In genomic region chr1:138299576-138299975, GRCm38 (mm10) we compare ENCODE assay signal across 13 mouse cellular contexts. TPM values are rescaled to one million over a fixed set of nuclear protein-coding genes. Genes with fewer than 3 reads are reported as not detected.
DNase-seq lines count a peak whose midpoint lies in the region; ATAC-seq and TF ChIP-seq lines count a peak whose summit lies in the region.
"Had no signal": no experiment of that assay in that cellular context is flagged by ENCODE, and none has a peak within 500 bp of the region (broad histone marks: within the 10 kb centered on the region; RNA-seq: fewer than 3 reads in every experiment).

No protein-coding gene starts in this region.

- no peak for ATAC-seq in liver, embryonic 11.5 days (replicated peaks; ENCODE audit: low FRiP score)

- peak; percentile 7 for DNase-seq in liver
- DNase-seq in liver, embryonic 11.5 days (ENCODE audit: low spot score): no peak
- DNase-seq in T-cell, adult 2 months (ENCODE audit: low spot score): peak; percentile 86
- no peak for DNase-seq in limb, embryonic 10.5 days (ENCODE audit: low spot score)
- peak; percentile 83 for DNase-seq in thymus, adult 2 months
- no peak for DNase-seq in urinary bladder, postnatal 10 days (ENCODE audit: low spot score)
- DNase-seq in c-Kit-positive CD71-positive TER-119-positive erythroid progenitor cells, embryonic 14.5 days (ENCODE audit: low spot score): no peak
- DNase-seq in lung, postnatal 25 days (ENCODE audit: low spot score): no peak
- DNase-seq: cerebellum, adult 11 months had no signal

- no peak for TF ChIP-seq CTCF in thymus, adult 2 months (IDR thresholded peaks at IDR 0.05; ENCODE audit: borderline replicate concordance, control insufficient read depth, extremely low read depth, insufficient read depth, low read length, poor library complexity)

- no peaks in the 10 kb centered on the region for H3K9me3 ChIP-seq in liver, embryonic 11.5 days (ENCODE audit: control insufficient read depth, low read length)
- no peaks in the 10 kb centered on the region for H3K9me3 ChIP-seq in limb, embryonic 10.5 days (replicated peaks)
- H3K9me3 ChIP-seq: embryonic facial prominence, embryonic 10.5 days; forebrain, embryonic 10.5 days; hindbrain, embryonic 12.5 days had no signal

- H3K9ac ChIP-seq in liver, embryonic 11.5 days (ENCODE audit: low read depth, low read length): no peak overlapping the region
- H3K9ac ChIP-seq: hindbrain, embryonic 12.5 days had no signal

- no peak overlapping the region for H3K4me3 ChIP-seq in liver, embryonic 11.5 days (ENCODE audit: low read depth, low read length)
- H3K4me3 ChIP-seq in limb, embryonic 10.5 days: no peak overlapping the region
- no peak overlapping the region for H3K4me3 ChIP-seq in thymus, adult 2 months (ENCODE audit: control insufficient read depth, insufficient read depth, low read length)
- H3K4me3 ChIP-seq: embryonic facial prominence, embryonic 10.5 days; forebrain, embryonic 10.5 days; hindbrain, embryonic 12.5 days; myocyte had no signal

- no peak overlapping the region for H3K27ac ChIP-seq in liver, embryonic 11.5 days (ENCODE audit: low read depth, low read length)
- H3K27ac ChIP-seq in limb, embryonic 10.5 days: 0 out of 2 replicates have a peak overlapping the region, but pooled peaks have one; percentile 15
- peak overlapping the region; percentile 59; the same call in 1 of the 2 replicates for H3K27ac ChIP-seq in thymus, adult 2 months (ENCODE audit: control insufficient read depth, insufficient read depth, low read length)
- H3K27ac ChIP-seq: embryonic facial prominence, embryonic 10.5 days; forebrain, embryonic 10.5 days; hindbrain, embryonic 12.5 days had no signal

- H3K36me3 ChIP-seq in liver, embryonic 11.5 days (ENCODE audit: control insufficient read depth, insufficient read depth, low read length): no peaks in the 10 kb centered on the region
- no peaks in the 10 kb centered on the region for H3K36me3 ChIP-seq in limb, embryonic 10.5 days
- no peaks in the 10 kb centered on the region for H3K36me3 ChIP-seq in thymus, adult 2 months (ENCODE audit: control insufficient read depth, insufficient read depth, low read length)
- H3K36me3 ChIP-seq: embryonic facial prominence, embryonic 10.5 days; forebrain, embryonic 10.5 days; hindbrain, embryonic 12.5 days had no signal

- H3K4me2 ChIP-seq in liver, embryonic 11.5 days: no peak overlapping the region
- H3K4me2 ChIP-seq: hindbrain, embryonic 12.5 days had no signal

- H3K4me1 ChIP-seq in liver, embryonic 11.5 days (replicated peaks; ENCODE audit: control insufficient read depth, insufficient read depth, low read length): no peaks in the 10 kb centered on the region
- H3K4me1 ChIP-seq in limb, embryonic 10.5 days: peaks cover 8% of the 10 kb centered on the region; the same call in 1 of the 2 replicates
- peaks cover 19% of the 10 kb centered on the region for H3K4me1 ChIP-seq in thymus, adult 2 months (replicated peaks; ENCODE audit: control insufficient read depth, insufficient read depth, low read length)
- H3K4me1 ChIP-seq: forebrain, embryonic 10.5 days; hindbrain, embryonic 12.5 days had no signal

- 37% methylated on average over 4 of the region's 4 CpGs for WGBS in liver, embryonic 11.5 days
- 60% methylated on average over 4 of the region's 4 CpGs for WGBS in limb, embryonic 10.5 days
- 7% methylated on average over 4 of the region's 4 CpGs for WGBS in thymus, adult 2 months

- no peak for TF ChIP-seq POLR2A in thymus, adult 2 months (IDR thresholded peaks at IDR 0.05; ENCODE audit: control insufficient read depth, extremely low read depth, insufficient read depth, low read length, poor library complexity)

- no peaks in the 10 kb centered on the region for H3K27me3 ChIP-seq in liver, embryonic 11.5 days (replicated peaks; ENCODE audit: control insufficient read depth, insufficient read depth, low read length)
- H3K27me3 ChIP-seq in limb, embryonic 10.5 days (ENCODE audit: low read depth, poor library complexity, severe bottlenecking): no peaks in the 10 kb centered on the region
- no peaks in the 10 kb centered on the region for H3K27me3 ChIP-seq in thymus, adult 2 months (ENCODE audit: control insufficient read depth, insufficient read depth, low read length)
- H3K27me3 ChIP-seq: hindbrain, embryonic 12.5 days had no signal

RNA-seq across cellular contexts. Expression of gene Atp6v1g3, which starts 26.0 kb away (rescaled TPM):
- polyA plus RNA-seq in liver, embryonic 11.5 days (2014; fragmentation: Nextera tagmentation; extraction: Ambion mirVana): not detected in 2 replicates
- 0.20 and 2.2 TPM in 2 replicates for polyA plus RNA-seq in limb, embryonic 10.5 days (2016; fragmentation: Nextera tagmentation; extraction: Ambion mirVana)
- 0.07 TPM in 1 of 2 replicates, not detected in the other for polyA plus RNA-seq in thymus, adult 2 months (2012; rRNA removed)
- polyA plus RNA-seq: embryonic facial prominence, embryonic 10.5 days; forebrain, embryonic 10.5 days; hindbrain, embryonic 12.5 days had no signal

Comparison
In these comparisons a context has a peak if more than half of its experiments do, and no peak if none do; other contexts are left out.
1. DNase-seq: peak in liver (single experiment), T-cell, adult 2 months (single experiment) and thymus, adult 2 months (single experiment); none in liver, embryonic 11.5 days (single experiment), limb, embryonic 10.5 days (single experiment), urinary bladder, postnatal 10 days (single experiment), c-Kit-positive CD71-positive TER-119-positive erythroid progenitor cells, embryonic 14.5 days (single experiment) and lung, postnatal 25 days (single experiment).